Comparison of ENCODE assay signal across 35 mouse cellular contexts in the genomic region with DNA sequence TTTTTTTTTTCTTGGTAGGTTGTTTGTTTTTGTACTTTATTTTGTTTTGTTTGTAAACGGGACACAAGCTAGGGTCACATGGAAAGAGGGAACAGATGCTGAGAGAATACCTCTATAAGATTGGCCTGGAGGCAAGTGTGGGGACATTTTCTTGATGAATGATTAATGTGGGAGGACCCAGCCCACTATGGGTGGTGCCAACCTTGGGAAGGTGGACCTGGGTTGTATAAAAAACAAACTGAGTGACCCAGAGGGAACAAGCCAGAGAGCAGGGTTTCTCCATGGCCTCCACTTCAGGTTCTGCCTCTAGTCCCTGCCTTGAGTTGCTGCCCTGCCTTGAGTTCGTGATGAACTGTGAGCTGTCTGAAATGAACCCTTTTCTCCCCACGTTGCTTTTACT. TPM values are rescaled to one million over a fixed set of nuclear protein-coding genes. Genes with fewer than 3 reads are reported as not detected.
"Had no signal": no experiment of that assay in that cellular context is flagged by ENCODE, and none has a peak within 500 bp of the region (broad histone marks: within the 10 kb centered on the region; RNA-seq: fewer than 3 reads in every experiment).

No protein-coding gene starts in this region.

- H3K4me1 ChIP-seq: intestine, embryonic 15.5 days; limb, embryonic 12.5 days had no signal

- H3K9ac ChIP-seq: heart, embryonic 15.5 days; intestine, embryonic 15.5 days; limb, embryonic 12.5 days; liver, embryonic 14.5 days had no signal

- H3K27me3 ChIP-seq: heart, embryonic 13.5 days; heart, embryonic 15.5 days; hindbrain, embryonic 12.5 days; intestine, embryonic 15.5 days; limb, embryonic 12.5 days had no signal

- DNase-seq: gastrocnemius, adult 2 months; gastrocnemius, postnatal 10 days; gastrocnemius, postnatal 25 days; heart, adult 2 months; heart, postnatal 14 days; heart, postnatal 36 days; kidney, adult 18-20 months; kidney, adult 8-10 months; kidney, postnatal 10 days; kidney, postnatal 25 days; kidney, postnatal 4 days; liver had no signal

- H3K9me3 ChIP-seq: heart, embryonic 13.5 days; heart, embryonic 15.5 days; hindbrain, embryonic 12.5 days; intestine, embryonic 15.5 days; limb, embryonic 10.5 days; limb, embryonic 12.5 days had no signal

- ATAC-seq: inflammation-experienced regulatory T-cells, adult 6 months; intestine, postnatal 0 days had no signal

- H3K36me3 ChIP-seq: intestine, embryonic 15.5 days had no signal

- H3K27ac ChIP-seq: heart, adult 2 months; heart, embryonic 13.5 days; heart, embryonic 15.5 days; hindbrain, embryonic 12.5 days; hindbrain, embryonic 14.5 days; intestine, embryonic 15.5 days; left cerebral cortex, adult 2 months; liver, embryonic 14.5 days had no signal

- H3K4me3 ChIP-seq: heart, adult 2 months; left cerebral cortex, adult 2 months; limb, embryonic 12.5 days had no signal

RNA-seq across cellular contexts. Expression of a gene that starts 45.7 kb away (rescaled TPM):
- total RNA-seq: gastrocnemius, adult 2 months; gastrocnemius, postnatal 10 days; gastrocnemius, postnatal 25 days; gastrocnemius, postnatal 4 days; granulocyte monocyte progenitor cell, adult 5-6 weeks; heart, adult 2 months; heart, postnatal 14 days; heart, postnatal 36 days; layer of hippocampus, adult 2 months; layer of hippocampus, postnatal 10 days; layer of hippocampus, postnatal 25 days; left cerebral cortex, adult 2 months; left cerebral cortex, postnatal 14 days; left cerebral cortex, postnatal 36 days had no signal
- polyA plus RNA-seq: heart, adult 2 months; heart, embryonic 11.5 days; heart, embryonic 13.5 days; heart, embryonic 15.5 days; heart, postnatal 0 days; hindbrain, embryonic 10.5 days; hindbrain, embryonic 12.5 days; hindbrain, embryonic 14.5 days; hindbrain, embryonic 16.5 days; inflammation-experienced regulatory T-cells, adult 6 months; intestine, embryonic 15.5 days; limb, embryonic 10.5 days; limb, embryonic 12.5 days; limb, embryonic 14.5 days; liver, embryonic 14.5 days had no signal
